Mouse (Mus musculus): ENCODE data around the gene Atcay.

DNA sequence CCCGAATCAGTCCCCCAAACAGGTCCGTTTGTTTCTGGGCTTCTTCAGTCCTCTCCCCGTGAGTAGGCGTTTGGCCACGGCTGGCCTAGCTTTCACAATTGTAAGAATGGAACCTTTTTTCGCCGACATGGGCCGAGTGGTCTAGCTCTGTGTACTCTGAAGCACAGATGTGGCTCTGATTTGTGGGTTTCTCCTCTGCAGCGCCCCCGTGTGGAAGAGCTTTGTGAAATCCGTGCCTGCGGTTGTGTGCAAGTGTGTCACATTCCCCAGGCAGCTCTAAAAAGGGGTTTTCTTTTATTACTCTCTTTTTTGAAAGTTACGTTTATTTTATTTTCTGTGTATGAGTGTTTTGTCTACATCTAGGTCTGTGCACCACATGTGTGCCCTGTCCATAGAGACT is 10.2 kb upstream of the Atcay start:
- peak; percentile 74 for TF ChIP-seq CTCF (IDR thresholded peaks at IDR 0.05)
- TF ChIP-seq EP300 (IDR thresholded peaks at IDR 0.05), result no peak

All from lung, postnatal 0 days (tissue).